Mouse (Mus musculus): Measurements from ENCODE around the gene Emx1. TPM values are rescaled to one million over a fixed set of nuclear protein-coding genes. Genes with fewer than 3 reads are reported as not detected.

Gene Emx1
- total and polyA plus RNA-seq, 3 experiments: not detected

- Histone ChIP-seq H3K4me2 (ENCODE audit: insufficient read depth, low read depth, poor library complexity, severe bottlenecking) (no peak overlapping the region), H3K27ac (ENCODE audit: insufficient read depth, low read depth) (no peak overlapping the region), H3K9me3 (replicated peaks; ENCODE audit: low read length) (peaks cover 7% of the 10 kb centered on the region), H3K27me3 (replicated peaks) (no peaks in the 10 kb centered on the region), H3K9ac (ENCODE audit: insufficient read depth, low read depth) (no peak overlapping the region), H3K4me3 (replicated peaks in 1 of 3; ENCODE audit: low read depth in 2 of 3, low read length in 2 of 3, poor library complexity in 1 of 3) (no peak overlapping the region), H3K79me2 (replicated peaks; ENCODE audit: control insufficient read depth, extremely low read depth, insufficient read depth, poor library complexity, severe bottlenecking) (no peaks in the 10 kb centered on the region), H3K36me3 (replicated peaks in 1 of 2; ENCODE audit: control insufficient read depth in 1 of 2, insufficient read depth in 1 of 2, low read length in 1 of 2) (no peaks in the 10 kb centered on the region), H3K4me1 (ENCODE audit: control insufficient read depth in 1 of 2, insufficient read depth in 2 of 2) (no peaks in the 10 kb centered on the region)
- no peak for DNase-seq (ENCODE audit: extremely low read depth)
- dilution Hi-C loops (cut with MboI; ENCODE audit: extremely low pct_ligation_motif_present, extremely low pct_unique_long_range_greater_than_20kb, low sequenced_read_pairs) (no loop called here), in situ Hi-C loops (cut with MboI; ENCODE audit: low pct_ligation_motif_present, low pct_unique_long_range_greater_than_20kb, low sequenced_read_pairs) (no loop called here)
- TF ChIP-seq PAX5 (IDR thresholded peaks at IDR 0.05; ENCODE audit: low read length): no peak
Measured at GRCm38 (mm10) chr6:85249821-85250220, 62.6 kb downstream of the Emx1 start.

GRCm38 (mm10) chr6:85250811-85251241, 63.6 kb downstream of the Emx1 start:
- Histone ChIP-seq H3K4me2 (ENCODE audit: insufficient read depth, low read depth, poor library complexity, severe bottlenecking) (no peak overlapping the region), H3K4me3 (replicated peaks in 1 of 3; ENCODE audit: low read depth in 2 of 3, low read length in 2 of 3, poor library complexity in 1 of 3) (no peak overlapping the region), H3K9ac (ENCODE audit: insufficient read depth, low read depth) (no peak overlapping the region), H3K27ac (ENCODE audit: insufficient read depth, low read depth) (no peak overlapping the region), H3K36me3 (replicated peaks in 1 of 2; ENCODE audit: control insufficient read depth in 1 of 2, insufficient read depth in 1 of 2, low read length in 1 of 2) (no peaks in the 10 kb centered on the region), H3K9me3 (replicated peaks; ENCODE audit: low read length) (no peaks in the 10 kb centered on the region), H3K27me3 (replicated peaks) (no peaks in the 10 kb centered on the region), H3K79me2 (replicated peaks; ENCODE audit: control insufficient read depth, extremely low read depth, insufficient read depth, poor library complexity, severe bottlenecking) (no peaks in the 10 kb centered on the region), H3K4me1 (ENCODE audit: control insufficient read depth in 1 of 2, insufficient read depth in 2 of 2) (no peaks in the 10 kb centered on the region)
- in situ Hi-C loops (cut with MboI; ENCODE audit: low pct_ligation_motif_present, low pct_unique_long_range_greater_than_20kb, low sequenced_read_pairs) (no loop called here), dilution Hi-C loops (cut with MboI; ENCODE audit: extremely low pct_ligation_motif_present, extremely low pct_unique_long_range_greater_than_20kb, low sequenced_read_pairs) (no loop called here)
- DNase-seq (ENCODE audit: extremely low read depth): no peak
- TF ChIP-seq UBTF (IDR thresholded peaks at IDR 0.05; ENCODE audit: low read depth, low read length) (no peak), POLR2AphosphoS2 (IDR thresholded peaks at IDR 0.05; ENCODE audit: low read depth, low read length) (no peak), TBP (conservative IDR thresholded peaks at IDR 0.05; ENCODE audit: low read depth, low read length) (no peak), NRF1 (IDR thresholded peaks at IDR 0.05; ENCODE audit: low read depth, low read length) (no peak), NELFE (IDR thresholded peaks at IDR 0.05; ENCODE audit: low read depth, low read length) (no peak), CTCF (conservative IDR thresholded peaks at IDR 0.05 in 1 of 2, IDR thresholded peaks at IDR 0.05 in 1 of 2; ENCODE audit: low read depth in 2 of 2, low read length in 2 of 2) (no peak), MEF2A (IDR thresholded peaks at IDR 0.05; ENCODE audit: borderline replicate concordance, low read depth, low read length) (no peak), IRF4 (IDR thresholded peaks at IDR 0.05; ENCODE audit: low read depth, low read length) (no peak), ZNF384 (IDR thresholded peaks at IDR 0.05; ENCODE audit: low read depth, low read length) (no peak)

- Histone ChIP-seq H3K4me1 (ENCODE audit: control insufficient read depth in 1 of 2, insufficient read depth in 2 of 2) (no peaks in the 10 kb centered on the region), H3K27me3 (replicated peaks) (no peaks in the 10 kb centered on the region), H3K27ac (ENCODE audit: insufficient read depth, low read depth) (no peak overlapping the region), H3K36me3 (replicated peaks in 1 of 2; ENCODE audit: control insufficient read depth in 1 of 2, insufficient read depth in 1 of 2, low read length in 1 of 2) (no peaks in the 10 kb centered on the region), H3K9me3 (replicated peaks; ENCODE audit: low read length) (no peaks in the 10 kb centered on the region), H3K4me2 (ENCODE audit: insufficient read depth, low read depth, poor library complexity, severe bottlenecking) (no peak overlapping the region), H3K79me2 (replicated peaks; ENCODE audit: control insufficient read depth, extremely low read depth, insufficient read depth, poor library complexity, severe bottlenecking) (no peaks in the 10 kb centered on the region), H3K9ac (ENCODE audit: insufficient read depth, low read depth) (no peak overlapping the region), H3K4me3 (replicated peaks in 1 of 3; ENCODE audit: low read depth in 2 of 3, low read length in 2 of 3, poor library complexity in 1 of 3) (no peak overlapping the region)
- no peak for DNase-seq (ENCODE audit: extremely low read depth)
- dilution Hi-C loops (cut with MboI; ENCODE audit: extremely low pct_ligation_motif_present, extremely low pct_unique_long_range_greater_than_20kb, low sequenced_read_pairs): no loop called here
- TF ChIP-seq UBTF (IDR thresholded peaks at IDR 0.05; ENCODE audit: low read depth, low read length) (no peak), NRF1 (IDR thresholded peaks at IDR 0.05; ENCODE audit: low read depth, low read length) (no peak), KAT2A (IDR thresholded peaks at IDR 0.05; ENCODE audit: insufficient replicate concordance, low read length) (no peak)
- in situ Hi-C loops (cut with MboI; ENCODE audit: low pct_ligation_motif_present, low pct_unique_long_range_greater_than_20kb, low sequenced_read_pairs): no loop called here
Measured at GRCm38 (mm10) chr6:85252251-85253058, 65.2 kb downstream of the Emx1 start.
